Mouse (Mus musculus) liver, embryonic 14.5 days (tissue): ENCODE results near the gene Nipal3. TPM values are rescaled to one million over a fixed set of nuclear protein-coding genes. Genes with fewer than 3 reads are reported as not detected.

ENCODE experiments used
- ATAC-seq: fragments of 200-750 bp; cut with Nextera tagmentation; 2 replicates; pipeline ENCODE4 v1.8.0; 2017; ENCODE audit warnings: moderate number of reproducible peaks, mild to moderate bottlenecking, moderate library complexity; ENCODE audit not compliant: insufficient read depth
- DNase-seq, 3 experiments: peaks; one replicate each; pipeline ENCODE4 v3.0.0-alpha.2; 2012 to 2013; ENCODE audit warnings: low read depth in 3 of 3, low spot score in 3 of 3
- H3K27ac ChIP-seq: fragments of 300-500 bp; sonication (generic); 2 replicates; pipeline ENCODE4 v1.5.1; 2014; ENCODE audit warnings: moderate library complexity, mild to moderate bottlenecking, control low read depth, inconsistent platforms
- H3K27me3 ChIP-seq: fragments of 300-500 bp; sonication (generic); 2 replicates; pipeline ENCODE4 v1.6.1; 2014; ENCODE audit warnings: mild to moderate bottlenecking, low read length, moderate library complexity; ENCODE audit not compliant: control insufficient read depth, insufficient read depth
- H3K36me3 ChIP-seq: fragments of 300-500 bp; sonication (generic); replicated peaks from 2 replicates; pipeline ENCODE4 v1.6.1; 2014; ENCODE audit warnings: low read depth; ENCODE audit not compliant: control insufficient read depth, insufficient read depth
- H3K4me1 ChIP-seq, 2 experiments: fragments of 200-500 bp in 1 of 2; fragments of 300-500 bp in 1 of 2; sonication (generic) in 1 of 2; replicated peaks; 2 replicates each; pipeline ENCODE4 v1.6.1; 2012 to 2014; ENCODE audit warnings: antibody characterized with exemption in 1 of 2, inconsistent platforms in 1 of 2, low read length in 1 of 2; ENCODE audit not compliant: control insufficient read depth in 2 of 2, insufficient read depth in 2 of 2
- H3K4me2 ChIP-seq: fragments of 300-500 bp; sonication (generic); 2 replicates; pipeline ENCODE4 v1.6.1; 2014; ENCODE audit warnings: low read depth, mild to moderate bottlenecking, control low read depth, moderate library complexity
- H3K4me3 ChIP-seq, 2 experiments: fragments of 200-500 bp in 1 of 2; fragments of 300-500 bp in 1 of 2; sonication (generic) in 1 of 2; 2 replicates each; pipeline ENCODE4 v1.5.1; 2012 to 2014; ENCODE audit warnings: low read depth in 2 of 2, low read length in 2 of 2, mild to moderate bottlenecking in 2 of 2, control low read depth in 1 of 2, inconsistent platforms in 1 of 2, moderate library complexity in 1 of 2; ENCODE audit not compliant: insufficient read depth in 1 of 2
- H3K9ac ChIP-seq: fragments of 300-500 bp; sonication (generic); replicated peaks from 2 replicates; pipeline ENCODE4 v1.6.1; 2014; ENCODE audit warnings: mild to moderate bottlenecking, control low read depth, moderate library complexity
- H3K9me3 ChIP-seq: fragments of 300-500 bp; sonication (generic); 2 replicates; pipeline ENCODE4 v1.6.1; 2016; ENCODE audit warnings: low read length, mixed read lengths; ENCODE audit not compliant: control insufficient read depth
- CTCF ChIP-seq: IDR thresholded peaks from 2 replicates; pipeline ENCODE4 v1.5.1; 2016; ENCODE audit warnings: antibody characterized with exemption, low read depth, control low read depth
- EP300 ChIP-seq: IDR thresholded peaks from 2 replicates; pipeline ENCODE4 v1.6.1; 2016; ENCODE audit warnings: antibody characterized with exemption, low read depth
- WGBS: fragments of 180-500 bp; shearing (Covaris S2); extraction: QIAGEN DNeasy Blood & Tissue Kit; methylation state at CpG from one replicate; pipeline ENCODE4 v1.1.7; 2014; ENCODE audit not compliant: insufficient replicate concordance; 5-methylcytosine and 5-hydroxymethylcytosine counted together
- polyA plus RNA-seq, 2 experiments: library from polyadenylated mRNA; depleted of rRNA in 1 of 2; stranded (reverse) in 1 of 2; unstranded in 1 of 2; fragments of >200 nt; fragmentation: Nextera tagmentation in 1 of 2; extraction: Ambion mirVana in 1 of 2; gene quantifications; 2 replicates each; pipeline versions ENCODE4 v1.2.1 to v1.2.3; 2012 to 2014

Gene Nipal3
- polyA plus RNA-seq, 2 experiments = 2.5 to 2.9 TPM

GRCm38 (mm10) chr4:135505794-135506193, 11.0 kb upstream of the Nipal3 start:
- no peak for TF ChIP-seq CTCF
- no peak for TF ChIP-seq EP300
- Histone ChIP-seq H3K27me3 (no peaks in the 10 kb centered on the region), H3K4me2 (no peak overlapping the region), H3K36me3 (no peaks in the 10 kb centered on the region), H3K9ac (no peak overlapping the region), H3K9me3 (no peaks in the 10 kb centered on the region), H3K4me1 (peaks cover 0 to 2% of the 10 kb centered on the region in 2 experiments; a peak in 2 of 4 replicates), H3K27ac (no peak overlapping the region), H3K4me3 (no peak overlapping the region)
- ATAC-seq (no peak), DNase-seq (no peak)
- 44% methylated on average over 11 of the region's 11 CpGs for WGBS

DNA sequence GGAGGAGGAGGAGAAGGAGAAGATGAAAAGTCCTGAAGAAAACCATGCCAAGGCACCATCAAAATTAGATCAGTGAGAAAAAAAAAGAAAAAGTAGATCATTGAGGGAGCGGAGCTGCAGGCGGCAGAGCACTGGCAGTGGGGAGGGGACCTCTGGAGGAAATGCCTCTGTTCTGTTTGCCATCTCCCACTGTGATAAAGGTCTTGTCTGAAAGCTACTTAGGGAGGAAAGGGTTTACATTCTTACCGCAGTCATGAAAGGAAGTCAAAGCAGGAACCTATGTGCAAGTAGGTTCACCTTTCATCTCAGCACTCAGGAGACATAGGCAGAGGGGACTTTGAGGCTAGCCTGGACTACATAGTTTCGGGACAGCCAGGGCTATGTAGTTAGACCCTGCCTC, 6.7 kb upstream of the Nipal3 start:
- no peaks in the 10 kb centered on the region for H3K36me3 ChIP-seq
- no peaks in the 10 kb centered on the region for H3K27me3 ChIP-seq
- no peak overlapping the region for H3K27ac ChIP-seq
- WGBS = 31% methylated on average over 4 of the region's 4 CpGs
- ATAC-seq (no peak), DNase-seq (no peak)
- peaks cover 0 to 3% of the 10 kb centered on the region in 2 experiments; a peak in 2 of 4 replicates for H3K4me1 ChIP-seq
- TF ChIP-seq CTCF = no peak
- no peak for TF ChIP-seq EP300
- no peak overlapping the region for H3K4me3 ChIP-seq
- no peaks in the 10 kb centered on the region for H3K9me3 ChIP-seq
- no peak overlapping the region for H3K4me2 ChIP-seq
- H3K9ac ChIP-seq = no peak overlapping the region

- DNase-seq (no peak), ATAC-seq (no peak)
- H3K9me3 ChIP-seq = no peaks in the 10 kb centered on the region
- H3K27me3 ChIP-seq = no peaks in the 10 kb centered on the region
- no peak overlapping the region for H3K27ac ChIP-seq
- H3K4me3 ChIP-seq = no peak overlapping the region
- TF ChIP-seq CTCF (no peak), EP300 (no peak)
- no peak overlapping the region for H3K4me2 ChIP-seq
- WGBS = 59% methylated on average over 3 of the region's 3 CpGs
- H3K4me1 ChIP-seq = peaks cover 3 to 6% of the 10 kb centered on the region in 2 experiments; a peak in 3 of 4 replicates
- H3K9ac ChIP-seq = no peak overlapping the region
- no peaks in the 10 kb centered on the region for H3K36me3 ChIP-seq
These were observed 5.0 kb upstream of the Nipal3 start for GRCm38 (mm10) chr4:135499831-135500230.

GRCm38 (mm10) chr4:135498136-135498535, 3.3 kb upstream of the Nipal3 start:
- no peak overlapping the region for H3K4me3 ChIP-seq
- H3K9me3 ChIP-seq = no peaks in the 10 kb centered on the region
- no peak for TF ChIP-seq EP300
- TF ChIP-seq CTCF = no peak
- ATAC-seq (no peak), DNase-seq (no peak)
- no peak overlapping the region for H3K4me2 ChIP-seq
- H3K4me1 ChIP-seq = peaks cover 5 to 12% of the 10 kb centered on the region in 2 experiments
- no peaks in the 10 kb centered on the region for H3K36me3 ChIP-seq
- H3K9ac ChIP-seq = no peak overlapping the region
- H3K27me3 ChIP-seq = no peaks in the 10 kb centered on the region
- H3K27ac ChIP-seq = no peak overlapping the region
- 84% methylated on average over 6 of the region's 6 CpGs for WGBS

GRCm38 (mm10) chr4:135495810-135496209, 972 bp upstream of the Nipal3 start:
- H3K27me3 ChIP-seq = no peaks in the 10 kb centered on the region
- WGBS = 39% methylated on average over 18 of the region's 18 CpGs
- no peak overlapping the region for H3K27ac ChIP-seq
- H3K9ac ChIP-seq = no peak overlapping the region
- H3K4me1 ChIP-seq = peaks cover 5 to 13% of the 10 kb centered on the region in 2 experiments
- DNase-seq (no peak), ATAC-seq (no peak)
- peaks cover under 1% of the 10 kb centered on the region for H3K36me3 ChIP-seq
- H3K4me2 ChIP-seq = peak overlapping the region; percentile 86
- peak overlapping the region in 1 of 2 experiments; percentile 71; a peak in 2 of 4 replicates for H3K4me3 ChIP-seq
- no peak for TF ChIP-seq CTCF
- no peak for TF ChIP-seq EP300
- H3K9me3 ChIP-seq = no peaks in the 10 kb centered on the region

- no peak for DNase-seq
- 11% methylated on average over 9 of the region's 9 CpGs for WGBS
- peak overlapping the region; percentile 86 for H3K4me2 ChIP-seq
- H3K27me3 ChIP-seq = no peaks in the 10 kb centered on the region
- peak overlapping the region; percentile 71 to 92 for H3K4me3 ChIP-seq
- no peak for ATAC-seq
- H3K36me3 ChIP-seq = peaks cover 4% of the 10 kb centered on the region
- no peak overlapping the region for H3K27ac ChIP-seq
- peaks cover 5 to 13% of the 10 kb centered on the region in 2 experiments for H3K4me1 ChIP-seq
- peak overlapping the region; percentile 64 for H3K9ac ChIP-seq
- TF ChIP-seq CTCF (no peak), EP300 (no peak)
- no peaks in the 10 kb centered on the region for H3K9me3 ChIP-seq
These were observed 556 bp upstream of the Nipal3 start for GRCm38 (mm10) chr4:135495397-135495791.
